Mouse (Mus musculus) heart, embryonic 12.5 days (tissue): ENCODE measurements around the gene Fam216a. TPM values are rescaled to one million over a fixed set of nuclear protein-coding genes. Genes with fewer than 3 reads are reported as not detected.
"Not testable (repeated sequence)": the region's sequence is repeated elsewhere in the genome, so short reads cannot be mapped to it uniquely, and the experiment has no call there.

Experiments
- ATAC-seq: fragments of 200-750 bp; cut with Nextera tagmentation; 2 replicates; pipeline ENCODE4 v1.8.0; 2017; ENCODE audit warnings: moderate TSS enrichment, moderate library complexity; ENCODE audit not compliant: insufficient number of reproducible peaks, low FRiP score
- H3K27ac ChIP-seq: fragments of 300-500 bp; sonication (generic); 2 replicates; pipeline ENCODE4 v1.5.1; 2016; ENCODE audit warnings: mild to moderate bottlenecking, moderate library complexity; ENCODE audit not compliant: poor library complexity, severe bottlenecking
- H3K27me3 ChIP-seq: fragments of 300-500 bp; sonication (generic); replicated peaks from 2 replicates; pipeline ENCODE4 v1.6.1; 2016; ENCODE audit warnings: mild to moderate bottlenecking, moderate library complexity
- H3K36me3 ChIP-seq: fragments of 300-500 bp; sonication (generic); 2 replicates; pipeline ENCODE4 v1.6.1; 2016; ENCODE audit warnings: mild to moderate bottlenecking, moderate library complexity
- H3K4me1 ChIP-seq: fragments of 300-500 bp; sonication (generic); replicated peaks from 2 replicates; pipeline ENCODE4 v1.6.1; 2016; ENCODE audit warnings: mild to moderate bottlenecking
- H3K4me2 ChIP-seq: fragments of 300-500 bp; sonication (generic); 2 replicates; pipeline ENCODE4 v1.6.1; 2016; ENCODE audit warnings: mild to moderate bottlenecking, moderate library complexity
- H3K4me3 ChIP-seq: fragments of 300-500 bp; sonication (generic); 2 replicates; pipeline ENCODE4 v1.5.1; 2016; ENCODE audit warnings: mild to moderate bottlenecking
- H3K9ac ChIP-seq: fragments of 300-500 bp; sonication (generic); 2 replicates; pipeline ENCODE4 v1.6.1; 2016; ENCODE audit warnings: mild to moderate bottlenecking, moderate library complexity
- H3K9me3 ChIP-seq: fragments of 300-500 bp; sonication (generic); replicated peaks from 2 replicates; pipeline ENCODE4 v1.6.1; 2016; ENCODE audit warnings: mild to moderate bottlenecking, moderate library complexity
- WGBS: fragments of 180-500 bp; shearing (Covaris S2); methylation state at CpG from one replicate; pipeline ENCODE4 v1.1.7; 2016; 5-methylcytosine and 5-hydroxymethylcytosine counted together
- polyA plus RNA-seq: library from polyadenylated mRNA; unstranded; fragments of >200 nt; fragmentation: Nextera tagmentation; extraction: Ambion mirVana; gene quantifications from 2 replicates; pipeline ENCODE4 v1.2.1, GENCODE M21; 2016

Gene Fam216a
- polyA plus RNA-seq, 1 experiment from 2014 or later: 59.3 TPM

GRCm38 (mm10) chr5:122319474-122320204 lies 52.5 kb downstream of the Fam216a start:
- no peak overlapping the region for H3K4me3 ChIP-seq
- H3K9ac ChIP-seq: 0 out of 2 replicates have a peak overlapping the region, but pooled peaks have one; percentile 37
- peak overlapping the region; percentile 92 for H3K27ac ChIP-seq
- 0 out of 2 replicates have a peak, but pooled peaks have one; percentile 28 for ATAC-seq
- 55% methylated on average over 14 of the region's 14 CpGs for WGBS
- peaks cover 48% of the 10 kb centered on the region for H3K36me3 ChIP-seq
- no peaks in the 10 kb centered on the region for H3K9me3 ChIP-seq
- H3K4me1 ChIP-seq: peaks cover 50% of the 10 kb centered on the region
- H3K4me2 ChIP-seq: no peak overlapping the region
- H3K27me3 ChIP-seq: no peaks in the 10 kb centered on the region

- H3K4me2 ChIP-seq, H3K4me3 ChIP-seq, H3K27me3 ChIP-seq, ATAC-seq, H3K9me3 ChIP-seq, H3K9ac ChIP-seq: not testable (repeated sequence)
- peaks cover 57% of the 10 kb centered on the region for H3K4me1 ChIP-seq
- H3K27ac ChIP-seq: peak overlapping the region; percentile 92
- 81% methylated on average over 3 of the region's 3 CpGs for WGBS
- H3K36me3 ChIP-seq: peaks cover 46% of the 10 kb centered on the region
Observed at GRCm38 (mm10) chr5:122318976-122319375, 53.2 kb downstream of the Fam216a start.

- Histone ChIP-seq H3K4me3 (no peak overlapping the region), H3K27ac (0 out of 2 replicates have a peak overlapping the region, but pooled peaks have one; percentile 92), H3K9me3 (no peaks in the 10 kb centered on the region), H3K9ac (no peak overlapping the region), H3K4me1 (peaks cover 62% of the 10 kb centered on the region), H3K27me3 (no peaks in the 10 kb centered on the region), H3K4me2 (no peak overlapping the region), H3K36me3 (peaks cover 51% of the 10 kb centered on the region)
- no peak for ATAC-seq
- WGBS: 75% methylated on average over 3 of the region's 3 CpGs
Observed at GRCm38 (mm10) chr5:122318100-122318499, 54.1 kb downstream of the Fam216a start.

GRCm38 (mm10) chr5:122317329-122318045 lies 54.7 kb downstream of the Fam216a start:
- Histone ChIP-seq H3K4me1 (peaks cover 62% of the 10 kb centered on the region), H3K4me3 (no peak overlapping the region), H3K27me3 (no peaks in the 10 kb centered on the region), H3K9me3 (no peaks in the 10 kb centered on the region), H3K4me2 (no peak overlapping the region), H3K27ac (no peak overlapping the region), H3K36me3 (peaks cover 51% of the 10 kb centered on the region), H3K9ac (peak overlapping the region; percentile 16; the same call in 1 of the 2 replicates)
- ATAC-seq: no peak
- WGBS: 63% methylated on average over 11 of the region's 11 CpGs

- Histone ChIP-seq H3K4me1 (peaks cover 64% of the 10 kb centered on the region), H3K4me3 (no peak overlapping the region), H3K4me2 (no peak overlapping the region), H3K36me3 (peaks cover 47% of the 10 kb centered on the region), H3K9me3 (no peaks in the 10 kb centered on the region), H3K27ac (peak overlapping the region; percentile 63), H3K9ac (0 out of 2 replicates have a peak overlapping the region, but pooled peaks have one; percentile 38), H3K27me3 (no peaks in the 10 kb centered on the region)
- ATAC-seq: peak; percentile 28; the same call in 1 of the 2 replicates
- WGBS: 55% methylated on average over 20 of the region's 20 CpGs
Observed at GRCm38 (mm10) chr5:122314966-122315667, 57.0 kb downstream of the Fam216a start.

Other genes with a start within 250 kb of the Fam216a start
- 0.33 and 0.42 TPM in 2 replicates for gene Ccdc63, start 231.5 kb downstream of the Fam216a start, polyA plus RNA-seq
- 222 and 230 TPM in 2 replicates for gene Ppp1cc, start 214.1 kb downstream of the Fam216a start, polyA plus RNA-seq
- 1.8 and 2.8 TPM in 2 replicates for gene Hvcn1, start 165.6 kb downstream of the Fam216a start, polyA plus RNA-seq
- 2.7 and 3.2 TPM in 2 replicates for gene Tctn1, start 107.9 kb downstream of the Fam216a start, polyA plus RNA-seq
- 13.4 and 14.3 TPM in 2 replicates for gene Pptc7, start 88.0 kb downstream of the Fam216a start, polyA plus RNA-seq
- gene Rad9b, start 18.1 kb downstream of the Fam216a start, polyA plus RNA-seq: 7.8 and 9.1 TPM in 2 replicates
- gene Vps29, start 18.0 kb downstream of the Fam216a start, polyA plus RNA-seq: 219 and 232 TPM in 2 replicates
- 58.7 and 59.1 TPM in 2 replicates for gene Gpn3, start 488 bp downstream of the Fam216a start, polyA plus RNA-seq
- gene Arpc3, start 19.5 kb upstream of the Fam216a start, polyA plus RNA-seq: 105 and 109 TPM in 2 replicates
- 32.0 and 35.4 TPM in 2 replicates for gene Anapc7, start 49.3 kb upstream of the Fam216a start, polyA plus RNA-seq
- 414 and 424 TPM in 2 replicates for gene Atp2a2, start 129.9 kb upstream of the Fam216a start, polyA plus RNA-seq
- gene Ift81, start 242.2 kb upstream of the Fam216a start, polyA plus RNA-seq: 25.2 and 30.0 TPM in 2 replicates